Mouse (Mus musculus) kidney, postnatal 36 days (tissue): ENCODE data around the gene Wfdc6a.

ENCODE experiments used
- DNase-seq, 2 experiments: peaks; one replicate each; pipeline ENCODE4 v3.0.0; 2021 to 2022; ENCODE audit warnings: mixed read lengths in 2 of 2

The Wfdc6a gene

DNA sequence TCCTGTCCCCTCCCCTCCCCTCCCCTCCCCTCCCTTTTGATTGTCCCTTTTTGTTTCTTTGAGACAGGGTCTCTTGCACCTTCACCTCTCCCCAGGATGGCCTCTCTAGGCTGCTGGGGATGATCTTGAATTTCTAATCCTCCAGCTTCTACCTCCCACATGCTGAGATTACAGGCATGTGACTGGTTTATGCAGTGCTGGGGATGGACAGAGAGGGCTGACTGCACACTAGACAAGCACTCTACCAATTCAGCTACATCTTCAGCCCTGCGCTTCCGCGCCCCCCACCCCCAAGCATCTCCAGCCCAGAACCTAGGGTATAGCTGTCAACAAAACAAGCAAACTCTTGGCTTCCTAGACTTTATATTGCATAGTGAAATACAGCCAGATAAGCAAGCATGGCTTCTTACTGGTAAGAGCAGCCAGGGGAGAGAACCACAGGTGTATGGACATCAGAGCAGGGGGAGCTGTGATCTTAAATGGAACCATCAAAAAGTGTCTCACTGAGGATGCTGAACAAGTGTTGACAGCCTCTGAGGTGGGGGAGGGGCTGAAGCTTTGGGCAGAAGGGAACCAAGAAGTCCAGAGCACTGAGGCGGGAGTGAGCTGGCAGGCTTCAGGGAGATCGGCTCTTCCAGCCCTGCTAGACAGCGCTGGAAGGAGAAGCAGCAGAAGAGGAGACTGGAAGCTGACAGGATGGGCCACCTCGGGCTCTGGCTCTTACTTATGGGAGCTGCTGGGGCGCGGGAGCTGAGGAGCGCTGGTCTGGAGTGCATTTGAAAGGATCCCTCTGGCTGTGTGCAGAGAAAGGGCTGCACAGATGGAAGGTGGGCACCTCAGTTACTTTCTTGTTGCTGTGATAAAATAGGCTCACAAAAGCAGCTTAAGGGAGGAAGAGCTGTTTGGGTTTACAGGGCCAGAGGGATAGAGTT is 35.0 kb downstream of the Wfdc6a start:
- no peak for DNase-seq

DNA sequence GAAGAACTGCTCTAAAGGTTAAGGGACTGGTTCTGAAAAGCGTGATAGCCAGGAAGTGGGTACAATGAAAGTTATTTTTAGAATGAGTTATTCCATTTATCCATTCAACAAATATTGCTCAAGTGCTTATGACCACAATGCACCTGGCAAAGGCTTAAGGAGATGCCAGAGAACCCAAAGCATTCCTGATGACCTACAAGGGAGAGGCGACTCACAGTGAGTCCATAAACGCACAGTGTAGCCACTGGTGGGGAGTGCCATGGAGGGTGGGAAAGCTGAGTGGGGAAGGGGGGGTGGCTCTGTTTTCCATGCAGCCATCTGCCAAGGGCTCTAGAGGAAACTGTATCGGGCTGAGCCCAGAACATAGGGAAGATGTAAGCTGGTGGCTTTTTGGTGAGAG is 35.9 kb downstream of the Wfdc6a start:
- DNase-seq: no peak

DNA sequence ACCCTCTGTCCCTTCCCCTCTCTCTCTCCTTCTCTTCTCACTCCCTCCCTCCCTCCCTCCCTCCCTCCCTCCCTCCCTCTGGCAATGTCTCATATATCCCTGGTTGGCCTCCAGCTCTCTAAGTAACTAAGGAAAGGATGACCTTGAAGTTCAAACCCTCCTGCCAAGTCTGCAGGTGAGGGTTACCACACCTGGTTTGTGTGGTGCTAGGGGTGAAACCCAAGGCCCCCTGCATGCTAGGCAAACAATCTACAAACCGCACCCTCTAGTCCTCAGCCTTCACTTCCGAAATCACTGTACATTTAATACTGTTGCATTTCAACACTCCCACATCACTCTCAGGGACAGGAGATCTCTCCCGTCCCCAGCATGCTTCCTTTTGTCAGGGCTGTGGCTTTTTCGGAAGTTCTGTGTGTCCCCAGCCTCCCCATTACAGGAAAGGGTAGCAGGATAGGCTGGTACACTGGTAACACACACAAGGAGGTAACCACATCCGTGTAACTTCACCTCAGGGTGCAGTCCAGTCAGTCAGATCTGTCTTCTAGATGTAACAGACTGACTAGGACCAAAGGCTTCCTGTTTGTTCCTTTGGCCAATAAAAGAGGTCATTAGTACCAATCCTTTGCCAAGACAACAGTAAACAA is 40.7 kb downstream of the Wfdc6a start:
- no peak for DNase-seq

DNA sequence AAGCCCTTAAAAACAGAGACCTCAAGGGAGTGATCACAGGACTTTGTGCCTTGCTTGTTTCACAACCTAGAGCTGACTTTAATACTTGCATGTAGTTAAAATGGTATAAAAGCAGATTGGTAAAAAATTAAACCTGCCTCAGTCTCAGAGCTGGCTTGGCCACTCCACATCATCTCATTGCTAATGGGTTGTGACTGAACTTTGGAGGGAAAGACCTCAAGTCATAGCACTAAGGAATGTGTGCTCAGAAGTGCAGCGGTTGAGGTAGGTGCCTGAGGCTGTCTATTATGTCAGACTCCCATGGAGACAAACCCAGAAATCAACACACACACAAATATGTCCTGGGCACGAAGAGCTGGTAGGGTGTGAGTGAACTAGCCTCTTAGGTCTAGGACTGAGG is 41.5 kb downstream of the Wfdc6a start:
- DNase-seq: peak; percentile 41 to 80

DNA sequence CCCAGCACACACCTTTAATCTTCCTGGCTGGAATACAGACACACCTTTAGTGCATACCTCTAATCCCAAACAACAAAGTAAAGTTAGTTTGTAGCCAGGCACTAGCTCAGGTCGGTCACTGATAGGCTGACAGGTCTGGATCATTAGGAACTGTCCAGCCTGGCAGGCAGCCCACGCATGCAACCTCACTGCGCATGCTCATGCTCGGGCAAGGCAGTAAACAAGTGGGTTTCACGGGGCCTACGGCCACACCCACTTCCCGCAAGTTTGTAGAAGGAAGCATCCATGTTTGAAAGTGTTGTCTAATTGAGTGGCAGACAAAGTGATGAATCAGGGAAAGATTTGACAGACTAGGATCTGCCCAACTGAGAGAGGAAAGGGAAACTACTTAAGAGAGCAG is 42.6 kb downstream of the Wfdc6a start:
- DNase-seq: peak in 1 of 2 experiments; percentile 26

DNA sequence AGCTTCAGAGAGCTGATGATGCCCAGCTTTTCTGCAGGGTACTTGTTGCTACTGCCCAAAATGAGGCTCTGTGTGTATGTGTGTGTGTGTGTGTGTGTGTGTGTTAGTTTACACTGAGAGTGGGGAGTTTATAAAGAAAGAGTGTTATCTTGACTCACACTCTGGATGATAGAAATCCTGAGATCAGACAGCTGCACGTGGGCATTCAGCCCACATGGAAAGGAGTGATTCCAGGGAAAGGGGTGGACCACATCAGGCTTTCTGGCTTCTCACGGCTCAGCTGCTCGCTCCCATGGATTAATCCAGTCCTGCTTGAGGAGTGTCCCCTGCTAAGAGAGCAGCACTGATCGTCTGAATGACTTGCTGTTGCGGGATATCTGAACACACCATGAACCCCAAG is 43.1 kb downstream of the Wfdc6a start:
- no peak for DNase-seq

DNA sequence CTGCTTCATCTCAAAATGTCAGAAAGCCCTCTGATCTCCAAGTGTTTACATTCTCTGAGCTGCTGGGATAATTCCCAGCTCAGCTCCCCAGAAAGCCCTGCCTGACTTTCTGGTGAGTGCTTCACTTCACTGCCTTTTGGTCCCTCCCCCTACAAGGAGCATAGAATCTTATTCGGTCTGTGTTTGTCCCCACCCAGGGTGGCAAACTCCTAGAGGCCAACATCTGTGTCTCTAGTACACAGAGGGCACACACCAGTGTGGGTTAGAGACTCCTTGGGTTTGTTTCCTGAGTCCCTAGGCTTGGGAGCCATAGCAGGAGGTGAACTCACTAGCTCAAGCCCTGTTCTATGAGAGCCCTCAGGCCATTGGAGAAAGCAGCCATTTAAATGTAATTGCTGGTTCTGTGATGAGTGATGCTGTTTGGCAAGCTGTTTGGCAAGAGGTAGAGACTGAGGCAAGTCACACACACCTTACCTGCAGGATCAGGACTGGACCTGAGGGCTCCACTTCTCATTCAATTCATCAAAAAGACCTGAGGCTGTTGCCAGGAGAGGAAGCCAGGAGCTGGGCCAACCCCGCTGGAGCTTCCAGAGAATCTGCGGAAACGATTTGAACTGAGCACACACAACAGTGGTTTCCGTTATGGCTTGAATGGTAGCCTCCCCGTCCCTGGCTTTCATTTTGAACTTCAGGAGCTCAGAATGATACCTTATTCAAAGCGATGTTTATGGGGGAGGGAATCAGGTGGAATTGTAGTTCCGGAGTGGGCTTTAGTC is 44.4 kb downstream of the Wfdc6a start:
- DNase-seq: peak; percentile 31

DNA sequence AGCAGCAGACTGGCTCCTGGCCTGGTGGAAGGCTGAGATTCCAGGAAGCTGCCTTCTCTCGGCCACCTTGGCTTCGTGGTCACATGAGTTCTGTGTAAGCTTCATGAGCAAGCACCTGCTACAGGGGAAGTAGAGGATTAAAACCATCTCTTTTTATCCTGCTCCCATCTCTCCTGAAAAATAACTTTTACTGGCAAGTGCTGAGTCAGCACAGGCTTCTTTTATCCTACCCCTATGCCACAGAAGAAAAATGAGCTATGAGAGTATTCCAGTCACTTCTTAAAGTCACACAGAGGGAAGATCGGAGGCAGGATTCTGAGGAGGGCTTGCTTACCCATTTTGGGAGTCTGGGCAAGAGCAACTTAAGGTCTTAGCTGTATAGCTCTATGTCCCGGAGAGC is 48.2 kb downstream of the Wfdc6a start:
- no peak for DNase-seq

DNA sequence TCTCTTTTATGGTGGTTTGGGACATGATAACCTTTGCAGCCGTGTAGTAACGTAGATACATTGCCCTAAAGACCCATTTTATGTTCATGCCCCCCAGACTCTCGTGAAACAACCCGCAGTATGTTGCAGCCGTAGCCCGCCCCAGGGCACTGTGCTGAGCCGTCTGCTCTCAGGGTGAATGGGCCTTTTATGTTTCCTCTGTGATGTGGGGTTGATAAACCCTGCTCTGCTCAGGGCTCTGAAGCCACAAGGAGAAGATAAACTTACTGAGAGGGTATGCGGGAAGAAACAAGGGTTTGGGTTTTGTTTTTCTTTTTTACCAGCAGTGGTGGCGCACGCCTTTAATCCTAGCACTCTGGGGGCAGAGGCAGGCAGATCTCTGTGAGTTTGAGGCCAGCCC is 50.9 kb downstream of the Wfdc6a start:
- no peak for DNase-seq

DNA sequence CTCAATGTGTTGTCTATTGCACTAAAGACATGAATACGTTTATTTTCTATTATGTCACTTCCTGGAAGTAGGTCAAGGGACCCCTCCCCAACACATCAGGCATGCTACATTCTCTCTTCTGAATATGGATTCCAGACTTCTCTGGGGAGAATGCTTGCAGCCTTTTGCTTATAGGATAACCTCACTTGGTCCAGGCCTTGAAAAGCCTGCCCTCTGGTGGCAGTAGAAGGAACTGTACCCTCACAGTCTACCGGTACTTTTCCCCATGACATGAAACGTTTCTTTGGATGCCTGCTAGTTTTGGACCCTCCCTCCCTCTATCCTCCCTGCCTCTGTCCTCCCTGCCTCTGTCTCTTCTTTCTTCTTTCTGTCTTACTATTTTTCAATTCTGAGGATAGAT is 54.1 kb downstream of the Wfdc6a start:
- peak; percentile 68 to 88 for DNase-seq
